Mouse (Mus musculus) testis, adult 2 months (tissue): Measurements from ENCODE around the gene Hist2h2aa1. TPM values are rescaled to one million over a fixed set of nuclear protein-coding genes. Genes with fewer than 3 reads are reported as not detected.
A peak's percentile ranks its signal among the peaks of the same experiment; 100 is the strongest.

Experiments used
- H3K27ac ChIP-seq: fragments of 200-500 bp; 2 replicates; pipeline ENCODE4 v1.5.1; 2012; ENCODE audit warnings: low read depth, low read length; ENCODE audit not compliant: control insufficient read depth, insufficient read depth
- H3K27me3 ChIP-seq: fragments of 200-500 bp; 2 replicates; pipeline ENCODE4 v1.6.1; 2012; ENCODE audit warnings: mild to moderate bottlenecking, low read length, moderate library complexity; ENCODE audit not compliant: control insufficient read depth, insufficient read depth
- H3K36me3 ChIP-seq: fragments of 200-500 bp; 2 replicates; pipeline ENCODE4 v1.6.1; 2012; ENCODE audit warnings: mild to moderate bottlenecking, low read length; ENCODE audit not compliant: control insufficient read depth, insufficient read depth
- H3K4me1 ChIP-seq: fragments of 200-500 bp; 2 replicates; pipeline ENCODE4 v1.6.1; 2012; ENCODE audit warnings: low read length; ENCODE audit not compliant: control insufficient read depth, insufficient read depth
- H3K4me3 ChIP-seq: fragments of 200-500 bp; 2 replicates; pipeline ENCODE4 v1.5.1; 2012; ENCODE audit warnings: low read depth, mild to moderate bottlenecking, low read length, moderate library complexity, mixed read lengths; ENCODE audit not compliant: control insufficient read depth
- CTCF ChIP-seq: fragments of 200-500 bp; IDR thresholded peaks from 2 replicates; pipeline ENCODE4 v1.5.1; 2012; ENCODE audit warnings: low read depth, mild to moderate bottlenecking, inconsistent platforms, low read length, moderate library complexity; ENCODE audit not compliant: control insufficient read depth, insufficient read depth, insufficient replicate concordance
- POLR2A ChIP-seq: fragments of 200-500 bp; IDR thresholded peaks from 2 replicates; pipeline ENCODE4 v1.6.1; 2012; ENCODE audit warnings: low read depth, mild to moderate bottlenecking, inconsistent platforms, low read length, moderate library complexity; ENCODE audit not compliant: control insufficient read depth
- polyA plus RNA-seq: library from polyadenylated mRNA; depleted of rRNA; stranded (reverse); fragments of >200 nt; gene quantifications from 2 replicates; pipeline ENCODE4 v1.2.3, GENCODE M21; 2012

Hist2h2aa1 gene
- polyA plus RNA-seq, 1 experiment = 1,076 TPM

DNA sequence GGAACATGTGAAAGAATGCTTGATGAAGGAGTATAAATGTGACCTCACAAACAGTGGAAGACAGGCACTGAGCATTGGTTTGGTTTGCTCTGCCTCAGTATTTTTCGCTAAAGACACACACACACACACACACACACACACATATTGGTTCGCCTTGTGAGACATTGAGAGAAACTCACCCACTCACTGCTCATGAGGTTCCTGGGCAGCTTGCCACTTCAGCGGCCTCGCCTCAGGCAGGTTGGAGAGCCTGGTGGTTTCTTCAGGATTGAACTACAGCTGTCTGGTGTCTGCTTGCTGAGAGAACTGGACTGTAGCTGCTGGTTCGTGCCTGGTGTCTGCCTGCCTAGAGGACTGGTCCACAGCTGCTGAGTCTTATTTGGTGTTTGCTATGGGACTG, 14.9 kb downstream of the Hist2h2aa1 start:
- Histone ChIP-seq H3K27ac (no peak overlapping the region), H3K4me3 (no peak overlapping the region), H3K4me1 (peaks cover 3% of the 10 kb centered on the region), H3K36me3 (no peaks in the 10 kb centered on the region), H3K27me3 (no peaks in the 10 kb centered on the region; the same call in 1 of the 2 replicates)
- TF ChIP-seq CTCF (no peak), POLR2A (no peak)

DNA sequence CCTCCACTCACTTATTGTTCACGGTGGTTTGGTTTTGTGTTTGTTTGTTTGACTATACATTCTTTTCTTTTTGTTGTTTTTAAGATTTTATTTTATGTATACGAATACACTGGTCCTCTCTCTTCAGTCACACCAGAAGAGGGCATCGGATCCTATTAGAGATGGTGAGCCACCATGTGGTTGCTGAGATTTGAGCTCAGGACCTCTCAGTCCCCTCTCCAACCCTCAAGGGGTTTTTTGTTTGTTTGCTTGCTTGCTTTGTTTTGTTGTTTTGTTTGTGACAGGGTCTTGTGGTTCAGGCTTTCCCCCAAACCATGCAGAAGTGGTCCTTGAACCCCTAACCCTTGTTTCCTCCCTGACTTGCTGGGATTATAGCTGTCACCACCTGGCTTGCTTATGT, 16.3 kb downstream of the Hist2h2aa1 start:
- Histone ChIP-seq H3K4me1 (peaks cover 3% of the 10 kb centered on the region), H3K36me3 (no peaks in the 10 kb centered on the region), H3K4me3 (no peak overlapping the region), H3K27me3 (no peaks in the 10 kb centered on the region; the same call in 1 of the 2 replicates), H3K27ac (peak overlapping the region; percentile 34; the same call in 1 of the 2 replicates)
- TF ChIP-seq CTCF (no peak), POLR2A (no peak)

DNA sequence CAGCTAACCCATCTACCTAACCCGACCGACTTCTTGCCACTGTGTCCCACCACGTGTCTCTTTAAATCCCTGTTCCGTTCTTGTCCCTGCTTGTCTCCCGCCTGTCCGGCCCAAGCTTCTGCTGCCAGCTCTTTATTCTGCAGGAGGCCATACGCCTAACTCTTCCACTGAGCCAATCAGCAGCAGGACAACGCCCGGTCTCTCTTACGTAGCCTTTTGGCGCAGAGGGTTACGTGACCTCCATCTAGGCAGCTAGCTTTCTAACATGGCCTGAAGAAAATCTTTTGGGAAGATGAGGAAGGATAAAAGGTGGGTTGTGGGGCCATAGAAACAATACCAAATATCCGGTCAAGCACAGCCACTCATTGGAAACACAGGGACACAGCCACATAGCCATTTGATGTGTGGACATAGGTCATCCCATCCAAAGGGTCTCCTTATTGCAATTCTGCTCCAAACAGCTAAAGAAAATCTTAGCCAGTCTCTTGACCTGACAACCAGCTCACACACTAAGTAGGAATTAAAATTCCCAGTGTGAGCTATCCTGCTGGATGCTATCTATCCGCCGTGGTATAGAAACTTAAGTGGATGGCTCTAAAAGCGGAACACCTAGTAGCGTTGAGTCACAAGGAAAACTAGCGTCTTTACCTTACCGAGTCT, 17.0 kb downstream of the Hist2h2aa1 start:
- Histone ChIP-seq H3K27me3 (no peaks in the 10 kb centered on the region; the same call in 1 of the 2 replicates), H3K27ac (peak overlapping the region; percentile 83), H3K4me3 (peak overlapping the region; percentile 87), H3K36me3 (no peaks in the 10 kb centered on the region), H3K4me1 (peaks cover 3% of the 10 kb centered on the region)
- TF ChIP-seq CTCF (no peak), POLR2A (peak; percentile 35; the same call in 1 of the 2 replicates)

DNA sequence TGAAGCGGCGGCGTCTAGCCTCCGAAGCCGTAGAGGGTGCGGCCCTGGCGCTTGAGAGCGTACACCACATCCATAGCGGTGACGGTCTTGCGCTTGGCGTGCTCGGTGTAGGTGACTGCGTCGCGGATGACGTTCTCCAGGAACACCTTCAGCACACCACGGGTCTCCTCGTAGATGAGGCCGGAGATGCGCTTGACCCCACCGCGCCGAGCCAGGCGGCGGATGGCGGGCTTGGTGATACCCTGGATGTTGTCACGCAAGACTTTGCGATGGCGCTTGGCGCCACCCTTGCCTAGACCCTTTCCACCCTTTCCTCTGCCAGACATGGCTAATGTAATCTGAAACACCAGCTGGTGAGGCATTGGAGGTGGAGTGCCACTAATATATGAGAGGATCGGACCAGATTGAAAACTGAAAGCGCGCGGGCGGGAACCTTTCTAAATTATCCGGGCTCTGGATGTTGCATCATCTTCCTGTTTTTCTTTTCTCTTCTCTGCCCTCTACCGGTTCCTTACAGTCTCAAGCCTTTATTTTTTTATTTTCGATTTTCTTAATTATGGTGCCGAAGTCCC, 17.8 kb downstream of the Hist2h2aa1 start, which contains the start of gene Hist2h4:
Gene Hist2h4, minus strand, starts transcription at position 333 of the 572 bp plus-strand sequence.
- Histone ChIP-seq H3K36me3 (no peaks in the 10 kb centered on the region), H3K4me1 (peaks cover 6% of the 10 kb centered on the region), H3K27me3 (no peaks in the 10 kb centered on the region; the same call in 1 of the 2 replicates), H3K4me3 (peak within 1 kb of the TSS; percentile 87), H3K27ac (peak within 1 kb of the TSS; percentile 83)
- TF ChIP-seq POLR2A (peak; percentile 74; the same call in 1 of the 2 replicates), CTCF (no peak)

- Histone ChIP-seq H3K27me3 (no peaks in the 10 kb centered on the region; the same call in 1 of the 2 replicates), H3K4me1 (peaks cover 9% of the 10 kb centered on the region), H3K36me3 (no peaks in the 10 kb centered on the region), H3K27ac (peak overlapping the region; percentile 51), H3K4me3 (peak overlapping the region; percentile 51)
- TF ChIP-seq CTCF (no peak), POLR2A (no peak)
Measured at GRCm38 (mm10) chr3:96263558-96264403, 18.5 kb downstream of the Hist2h2aa1 start.

GRCm38 (mm10) chr3:96264404-96264949, 19.2 kb downstream of the Hist2h2aa1 start:
- Histone ChIP-seq H3K36me3 (no peaks in the 10 kb centered on the region), H3K4me3 (no peak overlapping the region), H3K4me1 (peaks cover 12% of the 10 kb centered on the region), H3K27ac (no peak overlapping the region), H3K27me3 (no peaks in the 10 kb centered on the region; the same call in 1 of the 2 replicates)
- TF ChIP-seq CTCF (no peak), POLR2A (no peak)
